Mouse (Mus musculus): ENCODE measurements around the gene Arhgef15. TPM values are rescaled to one million over a fixed set of nuclear protein-coding genes. Genes with fewer than 3 reads are reported as not detected.

Arhgef15 gene
- polyA plus RNA-seq, 1 experiment: not detected

DNA sequence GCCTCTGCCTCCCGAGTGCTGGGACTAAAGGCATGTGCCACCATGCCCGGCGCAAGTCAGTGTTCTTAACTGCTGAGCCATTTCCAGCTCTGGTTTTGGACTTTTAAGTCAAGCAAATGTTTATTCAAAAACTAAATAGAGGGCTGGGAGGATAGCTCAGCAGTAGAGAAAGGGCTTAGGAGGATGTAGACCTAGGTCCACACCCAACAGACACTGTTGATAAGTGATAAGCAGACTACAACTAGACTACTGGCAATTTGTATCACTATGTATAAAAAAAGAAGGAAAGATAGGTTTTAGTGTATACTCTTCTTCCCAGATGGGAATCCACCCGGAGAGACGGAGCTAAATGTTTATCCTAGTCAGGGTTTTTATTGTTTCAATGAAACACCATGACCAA lies 61.0 kb downstream of the Arhgef15 start:
- no peak overlapping the region for H3K4me3 ChIP-seq (ENCODE audit: insufficient read depth, low read depth, low read length)
- TF ChIP-seq POLR2A (IDR thresholded peaks at IDR 0.05; ENCODE audit: insufficient read depth, low read depth, low read length) (no peak), CTCF (IDR thresholded peaks at IDR 0.05; ENCODE audit: insufficient read depth, low read depth, low read length) (no peak)
- 93% methylated on average over 5 of the region's 5 CpGs for WGBS
- no peak overlapping the region for H3K27ac ChIP-seq (ENCODE audit: insufficient read depth, low read depth, low read length)
- peaks cover 5% of the 10 kb centered on the region for H3K4me1 ChIP-seq (ENCODE audit: control insufficient read depth, insufficient read depth, low read length)

GRCm38 (mm10) chr11:68893911-68894464 lies 63.3 kb downstream of the Arhgef15 start:
- TF ChIP-seq CTCF (IDR thresholded peaks at IDR 0.05; ENCODE audit: insufficient read depth, low read depth, low read length) (no peak), POLR2A (IDR thresholded peaks at IDR 0.05; ENCODE audit: insufficient read depth, low read depth, low read length) (no peak)
- Histone ChIP-seq H3K4me3 (ENCODE audit: insufficient read depth, low read depth, low read length) (no peak overlapping the region), H3K27ac (ENCODE audit: insufficient read depth, low read depth, low read length) (no peak overlapping the region), H3K4me1 (ENCODE audit: control insufficient read depth, insufficient read depth, low read length) (no peaks in the 10 kb centered on the region)
- WGBS: 77% methylated on average over 12 of the region's 12 CpGs

Other genes starting within 250 kb of the Arhgef15 start
- gene Ndel1, start 85.6 kb downstream of the Arhgef15 start, polyA plus RNA-seq (2012; ENCODE audit: insufficient read depth, insufficient read length, low replicate concordance, missing spikeins): not detected in 2 replicates
- not detected in 2 replicates for gene Rnf222, start 68.9 kb downstream of the Arhgef15 start, polyA plus RNA-seq (2012; ENCODE audit: insufficient read depth, insufficient read length, low replicate concordance, missing spikeins)
- gene Rpl26, start 55.9 kb downstream of the Arhgef15 start, polyA plus RNA-seq (2012; ENCODE audit: insufficient read depth, insufficient read length, low replicate concordance, missing spikeins): 1,027 and 1,979 TPM in 2 replicates
- gene Odf4, start 30.4 kb downstream of the Arhgef15 start, polyA plus RNA-seq (2012; ENCODE audit: insufficient read depth, insufficient read length, low replicate concordance, missing spikeins): not detected in 2 replicates
- not detected in 2 replicates for gene Slc25a35, start 10.7 kb upstream of the Arhgef15 start, polyA plus RNA-seq (2012; ENCODE audit: insufficient read depth, insufficient read length, low replicate concordance, missing spikeins)
- not detected in 2 replicates for gene Rangrf, start 17.7 kb upstream of the Arhgef15 start, polyA plus RNA-seq (2012; ENCODE audit: insufficient read depth, insufficient read length, low replicate concordance, missing spikeins)
- gene Pfas, start 51.0 kb upstream of the Arhgef15 start, polyA plus RNA-seq (2012; ENCODE audit: insufficient read depth, insufficient read length, low replicate concordance, missing spikeins): not detected in 2 replicates
- not detected in 2 replicates for gene Ctc1, start 58.4 kb upstream of the Arhgef15 start, polyA plus RNA-seq (2012; ENCODE audit: insufficient read depth, insufficient read length, low replicate concordance, missing spikeins)
- not detected in 2 replicates for gene Aurkb, start 88.2 kb upstream of the Arhgef15 start, polyA plus RNA-seq (2012; ENCODE audit: insufficient read depth, insufficient read length, low replicate concordance, missing spikeins)
- not detected in 2 replicates for gene Borcs6, start 102.2 kb upstream of the Arhgef15 start, polyA plus RNA-seq (2012; ENCODE audit: insufficient read depth, insufficient read length, low replicate concordance, missing spikeins)
- not detected in 2 replicates for gene Tmem107, start 113.3 kb upstream of the Arhgef15 start, polyA plus RNA-seq (2012; ENCODE audit: insufficient read depth, insufficient read length, low replicate concordance, missing spikeins)
- gene Vamp2, start 131.0 kb upstream of the Arhgef15 start, polyA plus RNA-seq (2012; ENCODE audit: insufficient read depth, insufficient read length, low replicate concordance, missing spikeins): 348 and 768 TPM in 2 replicates
- not detected in 2 replicates for gene Per1, start 137.7 kb upstream of the Arhgef15 start, polyA plus RNA-seq (2012; ENCODE audit: insufficient read depth, insufficient read length, low replicate concordance, missing spikeins)
- gene Hes7, start 162.9 kb upstream of the Arhgef15 start, polyA plus RNA-seq (2012; ENCODE audit: insufficient read depth, insufficient read length, low replicate concordance, missing spikeins): not detected in 2 replicates
- gene 9130213A22Rik, start 165.1 kb upstream of the Arhgef15 start, polyA plus RNA-seq (2012; ENCODE audit: insufficient read depth, insufficient read length, low replicate concordance, missing spikeins): not detected in 2 replicates
- gene Aloxe3, start 168.4 kb upstream of the Arhgef15 start, polyA plus RNA-seq (2012; ENCODE audit: insufficient read depth, insufficient read length, low replicate concordance, missing spikeins): not detected in 2 replicates
- not detected in 2 replicates for gene Alox12b, start 199.5 kb upstream of the Arhgef15 start, polyA plus RNA-seq (2012; ENCODE audit: insufficient read depth, insufficient read length, low replicate concordance, missing spikeins)
- not detected in 2 replicates for gene Alox8, start 240.4 kb upstream of the Arhgef15 start, polyA plus RNA-seq (2012; ENCODE audit: insufficient read depth, insufficient read length, low replicate concordance, missing spikeins)

All from olfactory bulb, adult 2 months (tissue).